8 mouse cellular contexts compared by ENCODE assay signal in the genomic region with DNA sequence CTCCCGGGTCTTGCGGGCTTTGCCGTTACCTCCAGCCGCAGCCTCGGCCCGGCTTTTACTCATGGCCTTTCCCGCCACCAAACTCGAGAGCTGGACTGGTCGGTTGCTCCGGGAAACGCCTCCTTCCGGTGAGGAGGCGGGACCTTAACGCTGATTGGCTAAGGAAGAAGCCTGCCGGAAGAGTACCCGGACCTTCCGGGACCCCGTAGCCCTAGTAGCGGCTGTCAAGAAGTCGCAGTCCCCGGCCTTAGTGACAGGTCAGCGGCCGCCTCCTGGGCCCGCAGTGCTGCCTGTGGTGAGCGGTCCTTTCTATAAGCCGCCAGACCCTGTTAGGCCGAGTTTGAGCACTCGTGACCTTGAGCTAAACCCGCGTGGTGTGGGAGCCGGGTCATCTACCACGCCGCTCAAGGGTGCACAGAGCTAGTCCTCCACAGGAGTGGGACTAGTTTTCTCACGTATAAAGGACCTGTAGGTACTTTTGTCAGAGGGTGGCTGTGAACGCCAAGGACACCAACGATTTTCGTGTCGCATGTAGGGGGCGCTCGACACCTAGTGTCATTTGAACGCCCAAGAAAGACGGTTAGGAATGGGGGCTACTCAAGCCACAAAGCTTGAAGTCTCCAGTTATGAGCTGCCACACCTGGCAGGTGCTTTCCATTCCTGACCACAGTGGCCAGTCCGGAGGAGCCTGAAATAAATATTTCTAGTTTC. TPM values are rescaled to one million over a fixed set of nuclear protein-coding genes. Genes with fewer than 3 reads are reported as not detected.
DNase-seq lines count a peak whose midpoint lies in the region; ATAC-seq and TF ChIP-seq lines count a peak whose summit lies in the region.

A gene (minus strand): TSS at position 123 of the 711 bp plus-strand sequence.

- H3K27me3 ChIP-seq in embryonic facial prominence, embryonic 12.5 days, result no peaks in the 10 kb centered on the region
- H3K27me3 ChIP-seq in limb, embryonic 11.5 days (ENCODE audit: control insufficient read depth, insufficient read depth, low read length), result no peaks in the 10 kb centered on the region
- no peaks in the 10 kb centered on the region for H3K27me3 ChIP-seq in midbrain, embryonic 13.5 days
- no peaks in the 10 kb centered on the region for H3K27me3 ChIP-seq in small intestine, adult 2 months (ENCODE audit: control insufficient read depth, insufficient read depth, low read length)

- H3K9ac ChIP-seq in embryonic facial prominence, embryonic 12.5 days, result peak within 1 kb of the TSS; percentile 71
- H3K9ac ChIP-seq in limb, embryonic 11.5 days (ENCODE audit: low read length), result peak within 1 kb of the TSS; percentile 82
- H3K9ac ChIP-seq in midbrain, embryonic 13.5 days (replicated peaks), result peak within 1 kb of the TSS; percentile 77

- H3K36me3 ChIP-seq in embryonic facial prominence, embryonic 12.5 days, result peaks cover 71% of the 10 kb centered on the region
- peaks cover 30% of the 10 kb centered on the region for H3K36me3 ChIP-seq in limb, embryonic 11.5 days (ENCODE audit: control insufficient read depth, insufficient read depth, low read length)
- peaks cover 72% of the 10 kb centered on the region for H3K36me3 ChIP-seq in midbrain, embryonic 13.5 days
- peaks cover 60% of the 10 kb centered on the region for H3K36me3 ChIP-seq in small intestine, adult 2 months (ENCODE audit: control insufficient read depth, insufficient read depth, low read length)

- peak within 1 kb of the TSS; percentile 72 for H3K4me3 ChIP-seq in embryonic facial prominence, embryonic 12.5 days
- peak within 1 kb of the TSS; percentile 73 for H3K4me3 ChIP-seq in limb, embryonic 11.5 days (ENCODE audit: low read depth, low read length)
- H3K4me3 ChIP-seq in midbrain, embryonic 13.5 days (replicated peaks), result peak within 1 kb of the TSS; percentile 65
- H3K4me3 ChIP-seq in small intestine, adult 2 months (ENCODE audit: low read depth, low read length), result peak within 1 kb of the TSS; percentile 88

- peak within 1 kb of the TSS; percentile 87 for H3K4me2 ChIP-seq in embryonic facial prominence, embryonic 12.5 days (replicated peaks)
- H3K4me2 ChIP-seq in limb, embryonic 11.5 days (ENCODE audit: low read depth, severe bottlenecking), result peak within 1 kb of the TSS; percentile 78
- H3K4me2 ChIP-seq in midbrain, embryonic 13.5 days (replicated peaks), result peak within 1 kb of the TSS; percentile 96

- under 1% methylated on average over 43 of the region's 43 CpGs for WGBS in embryonic facial prominence, embryonic 12.5 days
- under 1% methylated on average over 43 of the region's 43 CpGs for WGBS in limb, embryonic 11.5 days
- WGBS in midbrain, embryonic 13.5 days, result under 1% methylated on average over 43 of the region's 43 CpGs
- 1% methylated on average over 43 of the region's 43 CpGs for WGBS in small intestine, adult 2 months

- DNase-seq in 3T3-L1 (ENCODE audit: low read depth, low spot score), result peak; percentile 97
- peak; percentile 95 to 96 for DNase-seq in adrenal gland, postnatal 36 days
- DNase-seq in heart, adult 18-20 months, result peak; percentile 98
- peak; percentile 96 for DNase-seq in kidney, adult 18-20 months
- DNase-seq in limb, embryonic 11.5 days (ENCODE audit: low spot score), result peak; percentile 97

- TF ChIP-seq POLR2A in small intestine, adult 2 months (IDR thresholded peaks at IDR 0.05; ENCODE audit: low read depth, low read length), result peak; percentile 70

- no peaks in the 10 kb centered on the region for H3K9me3 ChIP-seq in embryonic facial prominence, embryonic 12.5 days
- H3K9me3 ChIP-seq in limb, embryonic 11.5 days (ENCODE audit: control insufficient read depth, low read length), result no peaks in the 10 kb centered on the region
- no peaks in the 10 kb centered on the region for H3K9me3 ChIP-seq in midbrain, embryonic 13.5 days

- H3K4me1 ChIP-seq in embryonic facial prominence, embryonic 12.5 days, result 0 out of 2 replicates have a peak, but pooled peaks cover 8% of the 10 kb centered on the region
- H3K4me1 ChIP-seq in limb, embryonic 11.5 days (ENCODE audit: control insufficient read depth, insufficient read depth, low read length), result no peaks in the 10 kb centered on the region; the same call in 1 of the 2 replicates
- peaks cover 22% of the 10 kb centered on the region for H3K4me1 ChIP-seq in midbrain, embryonic 13.5 days (replicated peaks)
- H3K4me1 ChIP-seq in small intestine, adult 2 months (ENCODE audit: control insufficient read depth, insufficient read depth, insufficient read length, low read length), result no peaks in the 10 kb centered on the region

- peak within 1 kb of the TSS; percentile 69 for H3K27ac ChIP-seq in embryonic facial prominence, embryonic 12.5 days
- 0 out of 2 replicates have a peak within 1 kb of the TSS, but pooled peaks have one; percentile 56 for H3K27ac ChIP-seq in limb, embryonic 11.5 days (replicated peaks; ENCODE audit: low read depth, low read length)
- peak within 1 kb of the TSS; percentile 87 for H3K27ac ChIP-seq in midbrain, embryonic 13.5 days
- peak within 1 kb of the TSS; percentile 99 for H3K27ac ChIP-seq in small intestine, adult 2 months (ENCODE audit: insufficient read depth, low read depth, low read length)

- ATAC-seq in embryonic facial prominence, embryonic 12.5 days (ENCODE audit: insufficient number of reproducible peaks, insufficient read depth, low FRiP score, low TSS enrichment), result peak; percentile 81
- ATAC-seq in limb, embryonic 11.5 days (ENCODE audit: insufficient number of reproducible peaks, low FRiP score, low TSS enrichment, low read depth), result peak; percentile 91
- ATAC-seq in midbrain, embryonic 13.5 days, result peak; percentile 98

- TF ChIP-seq CTCF in small intestine, adult 2 months (IDR thresholded peaks at IDR 0.05; ENCODE audit: extremely low read depth, insufficient read length, insufficient replicate concordance, low read depth, low read length), result peak; percentile 87; the same call in 1 of the 2 replicates

RNA-seq across cellular contexts. Expression of the gene that starts here (rescaled TPM):
- total RNA-seq in adrenal gland, postnatal 36 days (2021), result 1 to 10 TPM; 5.8 to 6.6 TPM
- 45.7 and 46.0 TPM in 2 replicates for polyA plus RNA-seq in embryonic facial prominence, embryonic 12.5 days (2016; fragmentation: Nextera tagmentation; extraction: Ambion mirVana)
- 1 to 10 TPM; 2.4 to 2.6 TPM for total RNA-seq in heart, adult 18-20 months (2021)
- polyA plus RNA-seq in limb, embryonic 11.5 days (2014; fragmentation: Nextera tagmentation; extraction: Ambion mirVana), result 71.1 and 71.6 TPM in 2 replicates
- polyA plus RNA-seq in midbrain, embryonic 13.5 days (2015; fragmentation: Nextera tagmentation; extraction: Ambion mirVana), result 27.9 and 30.8 TPM in 2 replicates
- polyA plus RNA-seq in small intestine, adult 2 months (2012; rRNA removed), result 0.22 and 0.46 TPM in 2 replicates

Comparison
In these comparisons a context has a peak if more than half of its experiments do, and no peak if none do; other contexts are left out.
1. Peak in every context shown above with its lines: DNase-seq, ATAC-seq, H3K4me3 ChIP-seq and H3K27ac ChIP-seq.
2. RNA of the gene that starts here (polyA plus RNA-seq): 71.1 to 71.6 TPM in limb, embryonic 11.5 days, 45.7 to 46.0 TPM in embryonic facial prominence, embryonic 12.5 days and 27.9 to 30.8 TPM in midbrain, embryonic 13.5 days; 0.22 to 0.46 TPM in small intestine, adult 2 months; every median in the first group is over 10 times any median in the second.